In the genomic region with DNA sequence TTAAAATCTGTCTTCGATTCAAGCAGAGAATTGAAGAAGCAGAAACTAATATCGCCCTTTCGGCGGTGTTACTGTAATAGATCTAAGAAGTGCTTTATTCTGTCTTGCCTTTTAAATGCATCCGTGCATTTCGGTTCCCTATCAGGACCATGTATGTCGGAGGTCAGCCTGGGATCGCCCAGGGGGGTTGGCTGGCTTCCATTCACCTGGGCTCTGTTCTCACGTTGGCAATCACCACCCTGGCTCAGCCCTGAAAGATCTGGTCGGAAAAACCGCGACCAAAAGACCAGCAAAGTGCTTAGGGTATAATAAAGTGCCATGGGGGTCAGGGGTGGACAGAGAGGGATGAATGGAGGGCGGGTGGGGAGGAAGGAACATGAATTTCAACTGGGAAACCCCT, we compare ENCODE assay signal across 9 mouse cellular contexts. TPM values are rescaled to one million over a fixed set of nuclear protein-coding genes. Genes with fewer than 3 reads are reported as not detected.
DNase-seq lines count a peak whose midpoint lies in the region; ATAC-seq and TF ChIP-seq lines count a peak whose summit lies in the region.
"Had no signal": no experiment of that assay in that cellular context is flagged by ENCODE, and none has a peak within 500 bp of the region (broad histone marks: within the 10 kb centered on the region; RNA-seq: fewer than 3 reads in every experiment).

No protein-coding gene starts in this region.

- TF ChIP-seq CTCF in hindbrain, postnatal 0 days (IDR thresholded peaks at IDR 0.05; ENCODE audit: low read depth): no peak

- peak overlapping the region; percentile 55 for H3K4me3 ChIP-seq in hindbrain, postnatal 0 days (ENCODE audit: low read length)
- H3K4me3 ChIP-seq in midbrain, embryonic 10.5 days: peak overlapping the region; percentile 87

- 14% methylated on average over 13 of the region's 13 CpGs for WGBS in hindbrain, postnatal 0 days
- 19% methylated on average over 13 of the region's 13 CpGs for WGBS in midbrain, embryonic 10.5 days

- peak overlapping the region; percentile 78; the same call in 1 of the 2 replicates for H3K27ac ChIP-seq in hindbrain, postnatal 0 days
- H3K27ac ChIP-seq in midbrain, embryonic 10.5 days (replicated peaks): no peak overlapping the region

- DNase-seq in kidney, adult 11 months: peak; percentile 10
- no peak for DNase-seq in kidney, adult 8-10 months
- peak; percentile 83 to 86 for DNase-seq in cerebellum, postnatal 25 days
- DNase-seq in hindbrain, postnatal 0 days (ENCODE audit: low spot score): no peak
- DNase-seq in midbrain, embryonic 10.5 days (ENCODE audit: low spot score): no peak
- DNase-seq in layer of hippocampus, postnatal 25 days (ENCODE audit: extremely low spot score in 1 of 2, low spot score in 1 of 2): no peak
- no peak for DNase-seq in urinary bladder, postnatal 25 days (ENCODE audit: low spot score)

- ATAC-seq in hindbrain, postnatal 0 days: peak; percentile 16; the same call in 1 of the 2 replicates
- ATAC-seq in erythroid progenitor cell, adult 5-6 weeks (replicated peaks; ENCODE audit: low FRiP score, poor library complexity, severe bottlenecking): no peak

- H3K9me3 ChIP-seq in hindbrain, postnatal 0 days (ENCODE audit: low read length): no peaks in the 10 kb centered on the region
- H3K9me3 ChIP-seq in midbrain, embryonic 10.5 days (replicated peaks): no peaks in the 10 kb centered on the region

- H3K4me2 ChIP-seq in hindbrain, postnatal 0 days (ENCODE audit: low read depth, low read length): peak overlapping the region; percentile 65

- H3K9ac ChIP-seq in hindbrain, postnatal 0 days (replicated peaks; ENCODE audit: low read length): peak overlapping the region; percentile 68

- H3K27me3 ChIP-seq in hindbrain, postnatal 0 days (ENCODE audit: insufficient read depth, low read length): no peaks in the 10 kb centered on the region
- H3K27me3 ChIP-seq in midbrain, embryonic 10.5 days (ENCODE audit: low read depth, poor library complexity, severe bottlenecking): peaks cover 57% of the 10 kb centered on the region

- H3K36me3 ChIP-seq in hindbrain, postnatal 0 days (ENCODE audit: insufficient read depth, low read length): no peaks in the 10 kb centered on the region
- no peaks in the 10 kb centered on the region for H3K36me3 ChIP-seq in midbrain, embryonic 10.5 days
- H3K36me3 ChIP-seq: G1E had no signal

- H3K4me1 ChIP-seq in hindbrain, postnatal 0 days (ENCODE audit: insufficient read depth, low read length): no peaks in the 10 kb centered on the region
- H3K4me1 ChIP-seq in midbrain, embryonic 10.5 days: peaks cover 21% of the 10 kb centered on the region

RNA-seq across cellular contexts. Expression of a gene that starts 1.3 kb away (rescaled TPM):
- 48.6 and 59.5 TPM in 2 replicates for total RNA-seq in hindbrain, postnatal 0 days (2014; rRNA removed)
- polyA plus RNA-seq in hindbrain, postnatal 0 days (2015; fragmentation: Nextera tagmentation; extraction: Ambion mirVana): 32.7 and 33.5 TPM in 2 replicates
- 3.6 and 3.8 TPM in 2 replicates for polyA plus RNA-seq in midbrain, embryonic 10.5 days (2016; fragmentation: Nextera tagmentation; extraction: Ambion mirVana)
- 10 to 100 TPM; 76.7 to 79.5 TPM for total RNA-seq in layer of hippocampus, postnatal 25 days (2021)
- total RNA-seq in erythroid progenitor cell, adult 5-6 weeks (2015; ENCODE audit: low replicate concordance): not detected in 2 replicates
- total RNA-seq in erythroid progenitor cell, adult 5-6 weeks (2017; ENCODE audit: low replicate concordance): 0.68 TPM in 1 of 2 replicates, not detected in the other
- polyA plus RNA-seq: G1E had no signal

Comparison
In these comparisons a context has a peak if more than half of its experiments do, and no peak if none do; other contexts are left out.
1. DNase-seq: peak in kidney, adult 11 months (single experiment) and cerebellum, postnatal 25 days (2 of 2); none in kidney, adult 8-10 months (0 of 2), hindbrain, postnatal 0 days (single experiment), midbrain, embryonic 10.5 days (single experiment), layer of hippocampus, postnatal 25 days (0 of 2) and urinary bladder, postnatal 25 days (single experiment).
2. RNA of a gene that starts 1.3 kb away (total RNA-seq): 76.7 to 79.5 TPM in layer of hippocampus, postnatal 25 days and 48.6 to 59.5 TPM in hindbrain, postnatal 0 days; 0.68 TPM in erythroid progenitor cell, adult 5-6 weeks; every median in the first group is over 10 times any median in the second.